Mouse (Mus musculus): ENCODE results near the gene Ephb2. TPM values are rescaled to one million over a fixed set of nuclear protein-coding genes. Genes with fewer than 3 reads are reported as not detected.
A peak's percentile ranks its signal among the peaks of the same experiment; 100 is the strongest.

The Ephb2 gene
- polyA plus RNA-seq (2016; fragmentation: Nextera tagmentation; extraction: Ambion mirVana), result 10.7 and 12.4 TPM in 2 replicates

GRCm38 (mm10) chr4:136835621-136836386 lies at the start of gene Ephb2:
Ephb2 (minus strand) TSS chr4:136835988.
- peak within 1 kb of the TSS; percentile 98 for H3K27ac ChIP-seq (replicated peaks)
- peaks cover 86% of the 10 kb centered on the region for H3K4me1 ChIP-seq
- peaks cover 86% of the 10 kb centered on the region for H3K27me3 ChIP-seq (replicated peaks; ENCODE audit: low read depth, poor library complexity, severe bottlenecking)
- H3K4me3 ChIP-seq, result peak within 1 kb of the TSS; percentile 91
- DNase-seq (ENCODE audit: low spot score), result peak; percentile 87
- WGBS, result under 1% methylated on average over 87 of the region's 88 CpGs
- H3K9me3 ChIP-seq, result no peaks in the 10 kb centered on the region
- no peaks in the 10 kb centered on the region for H3K36me3 ChIP-seq (replicated peaks)

- H3K36me3 ChIP-seq (replicated peaks), result no peaks in the 10 kb centered on the region
- no peak overlapping the region for H3K27ac ChIP-seq (replicated peaks)
- DNase-seq (ENCODE audit: low spot score), result no peak
- no peak overlapping the region for H3K4me3 ChIP-seq
- H3K4me1 ChIP-seq, result no peaks in the 10 kb centered on the region; the same call in 1 of the 2 replicates
- 23% methylated on average over 5 of the region's 5 CpGs for WGBS
- H3K9me3 ChIP-seq, result no peaks in the 10 kb centered on the region
- no peaks in the 10 kb centered on the region for H3K27me3 ChIP-seq (replicated peaks; ENCODE audit: low read depth, poor library complexity, severe bottlenecking)
Observed at GRCm38 (mm10) chr4:136878601-136879000, 42.8 kb upstream of the Ephb2 start.

GRCm38 (mm10) chr4:136878171-136878570 lies 42.4 kb upstream of the Ephb2 start:
- no peaks in the 10 kb centered on the region; the same call in 1 of the 2 replicates for H3K4me1 ChIP-seq
- H3K27ac ChIP-seq (replicated peaks), result no peak overlapping the region
- WGBS, result 49% methylated on average over 8 of the region's 8 CpGs
- H3K27me3 ChIP-seq (replicated peaks; ENCODE audit: low read depth, poor library complexity, severe bottlenecking), result no peaks in the 10 kb centered on the region
- H3K4me3 ChIP-seq, result no peak overlapping the region
- no peaks in the 10 kb centered on the region for H3K9me3 ChIP-seq
- no peaks in the 10 kb centered on the region for H3K36me3 ChIP-seq (replicated peaks)
- no peak for DNase-seq (ENCODE audit: low spot score)

- Histone ChIP-seq H3K4me3 (no peak overlapping the region), H3K27ac (replicated peaks) (no peak overlapping the region), H3K4me1 (no peaks in the 10 kb centered on the region; the same call in 1 of the 2 replicates), H3K27me3 (replicated peaks; ENCODE audit: low read depth, poor library complexity, severe bottlenecking) (no peaks in the 10 kb centered on the region), H3K36me3 (replicated peaks) (no peaks in the 10 kb centered on the region), H3K9me3 (no peaks in the 10 kb centered on the region)
- DNase-seq (ENCODE audit: low spot score), result peak; percentile 71
- 20% methylated on average over 7 of the region's 7 CpGs for WGBS
Observed at GRCm38 (mm10) chr4:136876971-136877370, 41.2 kb upstream of the Ephb2 start.

GRCm38 (mm10) chr4:136875012-136875411 lies 39.2 kb upstream of the Ephb2 start:
- Histone ChIP-seq H3K4me3 (no peak overlapping the region), H3K36me3 (replicated peaks) (no peaks in the 10 kb centered on the region), H3K27me3 (replicated peaks; ENCODE audit: low read depth, poor library complexity, severe bottlenecking) (peaks cover 1% of the 10 kb centered on the region; the same call in 1 of the 2 replicates), H3K4me1 (no peaks in the 10 kb centered on the region; the same call in 1 of the 2 replicates), H3K27ac (replicated peaks) (no peak overlapping the region), H3K9me3 (no peaks in the 10 kb centered on the region)
- 92% methylated on average over 14 of the region's 14 CpGs for WGBS
- DNase-seq (ENCODE audit: low spot score), result no peak

GRCm38 (mm10) chr4:136868371-136868770 lies 32.6 kb upstream of the Ephb2 start:
- 81% methylated on average over 6 of the region's 6 CpGs for WGBS
- peaks cover 10% of the 10 kb centered on the region; the same call in 1 of the 2 replicates for H3K27me3 ChIP-seq (replicated peaks; ENCODE audit: low read depth, poor library complexity, severe bottlenecking)
- H3K27ac ChIP-seq (replicated peaks), result no peak overlapping the region
- no peaks in the 10 kb centered on the region for H3K36me3 ChIP-seq (replicated peaks)
- no peak for DNase-seq (ENCODE audit: low spot score)
- H3K9me3 ChIP-seq, result no peaks in the 10 kb centered on the region
- no peak overlapping the region for H3K4me3 ChIP-seq
- H3K4me1 ChIP-seq, result peaks cover 39% of the 10 kb centered on the region

GRCm38 (mm10) chr4:136867690-136868345 lies 32.0 kb upstream of the Ephb2 start:
- H3K27me3 ChIP-seq (replicated peaks; ENCODE audit: low read depth, poor library complexity, severe bottlenecking), result peaks cover 15% of the 10 kb centered on the region
- peaks cover 44% of the 10 kb centered on the region for H3K4me1 ChIP-seq
- no peaks in the 10 kb centered on the region for H3K36me3 ChIP-seq (replicated peaks)
- no peak overlapping the region for H3K27ac ChIP-seq (replicated peaks)
- 14% methylated on average over 12 of the region's 12 CpGs for WGBS
- no peaks in the 10 kb centered on the region for H3K9me3 ChIP-seq
- DNase-seq (ENCODE audit: low spot score), result peak; percentile 58
- no peak overlapping the region for H3K4me3 ChIP-seq

- WGBS, result 56% methylated on average over 5 of the region's 5 CpGs
- H3K4me3 ChIP-seq, result peak overlapping the region; percentile 39
Observed at GRCm38 (mm10) chr4:136865531-136865930, 29.7 kb upstream of the Ephb2 start.

GRCm38 (mm10) chr4:136864751-136865470 lies 29.1 kb upstream of the Ephb2 start:
- peaks cover 66% of the 10 kb centered on the region for H3K4me1 ChIP-seq

More at GRCm38 (mm10) chr4:136865531-136865930, 29.7 kb upstream of the Ephb2 start:
- Histone ChIP-seq H3K27ac (replicated peaks) (peak overlapping the region; percentile 84), H3K9me3 (no peaks in the 10 kb centered on the region), H3K27me3 (replicated peaks; ENCODE audit: low read depth, poor library complexity, severe bottlenecking) (peaks cover 34% of the 10 kb centered on the region), H3K4me1 (peaks cover 65% of the 10 kb centered on the region), H3K36me3 (replicated peaks) (no peaks in the 10 kb centered on the region)
- no peak for DNase-seq (ENCODE audit: low spot score)

GRCm38 (mm10) chr4:136863517-136863916 lies 27.7 kb upstream of the Ephb2 start:
- H3K4me3 ChIP-seq, result no peak overlapping the region
- DNase-seq (ENCODE audit: low spot score), result no peak
- peak overlapping the region; percentile 19 for H3K27ac ChIP-seq (replicated peaks)

More at GRCm38 (mm10) chr4:136864751-136865470, 29.1 kb upstream of the Ephb2 start:
- Histone ChIP-seq H3K4me3 (peak overlapping the region; percentile 39), H3K9me3 (no peaks in the 10 kb centered on the region), H3K27ac (replicated peaks) (peak overlapping the region; percentile 84), H3K27me3 (replicated peaks; ENCODE audit: low read depth, poor library complexity, severe bottlenecking) (peaks cover 32% of the 10 kb centered on the region), H3K36me3 (replicated peaks) (no peaks in the 10 kb centered on the region)
- WGBS, result 4% methylated on average over 15 of the region's 15 CpGs
- DNase-seq (ENCODE audit: low spot score), result peak; percentile 89

GRCm38 (mm10) chr4:136862411-136862810 lies 26.6 kb upstream of the Ephb2 start:
- H3K27ac ChIP-seq (replicated peaks), result peak overlapping the region; percentile 84

More at GRCm38 (mm10) chr4:136863517-136863916, 27.7 kb upstream of the Ephb2 start:
- WGBS, result 61% methylated on average over 9 of the region's 9 CpGs
- Histone ChIP-seq H3K4me1 (peaks cover 72% of the 10 kb centered on the region), H3K9me3 (no peaks in the 10 kb centered on the region), H3K27me3 (replicated peaks; ENCODE audit: low read depth, poor library complexity, severe bottlenecking) (peaks cover 28% of the 10 kb centered on the region), H3K36me3 (replicated peaks) (no peaks in the 10 kb centered on the region)

GRCm38 (mm10) chr4:136861806-136862205 lies 26.0 kb upstream of the Ephb2 start:
- peaks cover 28% of the 10 kb centered on the region for H3K27me3 ChIP-seq (replicated peaks; ENCODE audit: low read depth, poor library complexity, severe bottlenecking)
- H3K4me1 ChIP-seq, result peaks cover 65% of the 10 kb centered on the region
- peak overlapping the region; percentile 23; the same call in 1 of the 2 replicates for H3K4me3 ChIP-seq
- H3K27ac ChIP-seq (replicated peaks), result peak overlapping the region; percentile 84
- no peaks in the 10 kb centered on the region for H3K36me3 ChIP-seq (replicated peaks)
- WGBS, result 4% methylated on average over 17 of the region's 17 CpGs
- no peaks in the 10 kb centered on the region for H3K9me3 ChIP-seq
- peak; percentile 47 for DNase-seq (ENCODE audit: low spot score)

More at GRCm38 (mm10) chr4:136862411-136862810, 26.6 kb upstream of the Ephb2 start:
- whole genome bisulfite sequencing, result 71% methylated on average over 2 of the region's 2 CpGs
- Histone ChIP-seq H3K9me3 (no peaks in the 10 kb centered on the region), H3K36me3 (replicated peaks) (no peaks in the 10 kb centered on the region), H3K4me1 (peaks cover 63% of the 10 kb centered on the region), H3K27me3 (replicated peaks; ENCODE audit: low read depth, poor library complexity, severe bottlenecking) (peaks cover 28% of the 10 kb centered on the region), H3K4me3 (no peak overlapping the region)
- DNase-seq (ENCODE audit: low spot score), result no peak

Measured in embryonic facial prominence, embryonic 10.5 days (tissue).